Mouse (Mus musculus) liver, embryonic 18 days (tissue): Measurements from ENCODE around the gene Asgr1. TPM values are rescaled to one million over a fixed set of nuclear protein-coding genes. Genes with fewer than 3 reads are reported as not detected.

Experiments used
- polyA plus RNA-seq: library from polyadenylated mRNA; depleted of rRNA; stranded (reverse); fragments of >200 nt; gene quantifications from 2 replicates; pipeline ENCODE4 v1.2.3, GENCODE M21; 2012; rRNA removed

The Asgr1 gene
- polyA plus RNA-seq: 170 and 192 TPM in 2 replicates

GRCm38 (mm10) chr11:70053898-70054570 is at the start of gene Asgr1:
Gene Asgr1 (plus strand): TSS chr11:70054085.

GRCm38 (mm10) chr11:70014880-70015558 is 38.9 kb upstream of the Asgr1 start, which contains the start of gene Acadvl:
Gene Acadvl (minus strand): TSS chr11:70015411.

DNA sequence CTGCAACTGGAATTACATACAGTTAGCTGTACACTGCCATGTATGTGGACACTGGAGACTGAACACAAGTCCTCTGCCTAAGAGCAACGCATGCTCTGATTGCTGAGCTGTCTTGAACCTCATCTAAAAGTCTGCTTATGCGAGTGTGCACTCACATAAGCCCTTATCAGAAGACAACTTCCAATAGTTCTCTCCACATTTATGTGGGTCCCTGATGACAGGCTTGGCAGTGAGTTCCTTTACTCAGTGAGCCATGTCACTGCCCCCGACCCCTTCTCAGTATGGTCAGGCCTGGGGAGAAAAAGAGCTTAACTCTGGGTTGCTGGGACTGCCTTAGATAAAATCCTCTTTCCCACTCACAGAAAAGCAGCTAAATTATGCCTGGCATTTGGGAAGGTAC is 37.2 kb upstream of the Asgr1 start, which contains the start of gene Dlg4:
Gene Dlg4 (plus strand): TSS at position 274 of the 400 bp plus-strand sequence.

DNA sequence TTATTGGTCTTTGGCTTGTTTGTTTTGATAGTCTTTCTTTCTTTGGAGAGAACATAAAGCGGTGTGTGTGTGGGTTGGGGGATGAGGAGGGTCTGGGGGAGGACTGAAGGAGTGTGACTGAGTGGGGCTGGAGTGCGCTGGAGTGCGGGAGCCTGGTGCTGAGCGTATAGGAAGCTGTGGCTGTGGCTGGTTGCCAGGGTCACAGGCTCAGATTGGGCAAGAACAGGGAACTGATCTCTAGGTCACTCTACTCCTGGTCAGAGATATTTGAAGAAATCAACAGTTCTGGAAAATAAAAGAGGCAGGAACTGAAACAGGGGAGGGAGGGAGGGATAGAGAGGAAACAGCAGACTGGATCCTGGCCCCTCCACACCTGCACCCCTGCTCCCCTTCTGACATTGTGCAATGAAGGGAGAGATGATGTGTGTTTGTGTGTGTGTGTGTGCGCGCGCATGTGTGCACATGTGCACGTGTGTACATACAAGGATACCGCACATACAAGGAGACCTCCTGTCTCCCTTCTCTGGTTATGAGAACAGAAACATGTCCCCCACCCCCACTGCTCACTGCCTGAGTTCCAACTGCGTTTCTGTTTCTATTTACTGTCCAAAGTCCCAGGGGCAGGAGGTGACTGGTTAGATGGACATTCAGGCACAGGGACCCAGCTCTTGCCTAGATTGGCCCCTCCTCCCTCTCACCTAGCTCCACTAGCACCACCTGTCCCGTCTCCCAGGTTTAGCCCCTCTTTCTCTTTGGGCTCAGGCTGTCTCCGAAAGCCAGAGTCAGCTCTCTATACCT is 38.3 kb downstream of the Asgr1 start, which contains the start of gene Asgr2:
Gene Asgr2 (plus strand): TSS at position 659 of the 798 bp plus-strand sequence.

Other genes starting within 250 kb of the Asgr1 start
- 1.2 and 1.6 TPM in 2 replicates for gene Tmem102, start 248.5 kb upstream of the Asgr1 start, polyA plus RNA-seq
- gene Gm39566, start 238.8 kb upstream of the Asgr1 start, polyA plus RNA-seq: not detected in 2 replicates
- gene Spem2, start 235.6 kb upstream of the Asgr1 start, polyA plus RNA-seq: not detected in 2 replicates
- gene Spem1, start 231.9 kb upstream of the Asgr1 start, polyA plus RNA-seq: not detected in 2 replicates
- gene Nlgn2, start 216.3 kb upstream of the Asgr1 start, polyA plus RNA-seq: 2.2 and 3.1 TPM in 2 replicates
- gene Tmem256, start 215.6 kb upstream of the Asgr1 start, polyA plus RNA-seq: 227 and 300 TPM in 2 replicates
- gene Plscr3, start 207.7 kb upstream of the Asgr1 start, polyA plus RNA-seq: 19.8 and 22.6 TPM in 2 replicates
- 0.49 and 0.73 TPM in 2 replicates for gene Tnk1, start 195.4 kb upstream of the Asgr1 start, polyA plus RNA-seq
- gene Tmem95, start 176.1 kb upstream of the Asgr1 start, polyA plus RNA-seq: not detected in 2 replicates
- gene Kctd11, start 172.7 kb upstream of the Asgr1 start, polyA plus RNA-seq: 1.2 TPM in 2 replicates
- 7.9 and 10.7 TPM in 2 replicates for gene Acap1, start 158.5 kb upstream of the Asgr1 start, polyA plus RNA-seq
- 0.36 and 0.38 TPM in 2 replicates for gene 2810408A11Rik, start 153.1 kb upstream of the Asgr1 start, polyA plus RNA-seq
- 11.4 and 13.4 TPM in 2 replicates for gene Neurl4, start 153.0 kb upstream of the Asgr1 start, polyA plus RNA-seq
- gene Gps2, start 140.2 kb upstream of the Asgr1 start, polyA plus RNA-seq: 43.2 and 45.2 TPM in 2 replicates
- 578 and 620 TPM in 2 replicates for gene Eif5a, start 132.1 kb upstream of the Asgr1 start, polyA plus RNA-seq
- gene Ybx2, start 118.3 kb upstream of the Asgr1 start, polyA plus RNA-seq: 0.08 and 0.42 TPM in 2 replicates
- gene Slc2a4, start 105.9 kb upstream of the Asgr1 start, polyA plus RNA-seq: 8.7 and 9.0 TPM in 2 replicates
- gene Cldn7, start 89.3 kb upstream of the Asgr1 start, polyA plus RNA-seq: 3.2 and 4.8 TPM in 2 replicates
- 23.5 and 24.9 TPM in 2 replicates for gene Ctdnep1, start 72.9 kb upstream of the Asgr1 start, polyA plus RNA-seq
- 34.3 and 36.0 TPM in 2 replicates for gene Elp5, start 71.6 kb upstream of the Asgr1 start, polyA plus RNA-seq
- gene Gabarap, start 62.9 kb upstream of the Asgr1 start, polyA plus RNA-seq: 191 and 207 TPM in 2 replicates
- gene Phf23, start 58.3 kb upstream of the Asgr1 start, polyA plus RNA-seq: 15.0 and 15.6 TPM in 2 replicates
- 4.2 and 4.6 TPM in 2 replicates for gene Dvl2, start 53.5 kb upstream of the Asgr1 start, polyA plus RNA-seq
- 164 and 167 TPM in 2 replicates for gene Acadvl, start 38.7 kb upstream of the Asgr1 start, polyA plus RNA-seq
- 1.6 and 2.3 TPM in 2 replicates for gene Dlg4, start 37.1 kb upstream of the Asgr1 start, polyA plus RNA-seq
- gene Asgr2, start 38.6 kb downstream of the Asgr1 start, polyA plus RNA-seq: 46.4 and 50.4 TPM in 2 replicates
- 1.3 and 1.7 TPM in 2 replicates for gene Mgl2, start 76.2 kb downstream of the Asgr1 start, polyA plus RNA-seq
- gene Clec10a, start 102.1 kb downstream of the Asgr1 start, polyA plus RNA-seq: 0.45 and 0.84 TPM in 2 replicates
- 3.3 and 3.6 TPM in 2 replicates for gene Slc16a11, start 158.7 kb downstream of the Asgr1 start, polyA plus RNA-seq
- gene Slc16a13, start 167.0 kb downstream of the Asgr1 start, polyA plus RNA-seq: 1.1 and 1.7 TPM in 2 replicates
- 1.3 and 1.6 TPM in 2 replicates for gene Bcl6b, start 175.7 kb downstream of the Asgr1 start, polyA plus RNA-seq
- 38.7 and 43.7 TPM in 2 replicates for gene 0610010K14Rik, start 183.8 kb downstream of the Asgr1 start, polyA plus RNA-seq
- gene Gm21988, start 185.7 kb downstream of the Asgr1 start, polyA plus RNA-seq: 4.0 and 4.5 TPM in 2 replicates
- gene Rnasek, start 185.8 kb downstream of the Asgr1 start, polyA plus RNA-seq: 52.5 and 55.2 TPM in 2 replicates
- 9.4 and 10.6 TPM in 2 replicates for gene Alox12, start 201.3 kb downstream of the Asgr1 start, polyA plus RNA-seq